Mouse (Mus musculus) liver, embryonic 14.5 days (tissue): ENCODE measurements around the gene Lexm.

Experiments
- CTCF ChIP-seq: IDR thresholded peaks from 2 replicates; pipeline ENCODE4 v1.5.1; 2016; ENCODE audit warnings: antibody characterized with exemption, low read depth, control low read depth
- EP300 ChIP-seq: IDR thresholded peaks from 2 replicates; pipeline ENCODE4 v1.6.1; 2016; ENCODE audit warnings: antibody characterized with exemption, low read depth

- TF ChIP-seq CTCF (no peak), EP300 (no peak)
These were observed 59.1 kb downstream of the Lexm start for GRCm38 (mm10) chr4:106557978-106558377.
